Mouse (Mus musculus) intestine, embryonic 14.5 days (tissue): ENCODE data around the gene Gga1. TPM values are rescaled to one million over a fixed set of nuclear protein-coding genes. Genes with fewer than 3 reads are reported as not detected.

Experiments used
- ATAC-seq: fragments of 200-750 bp; cut with Nextera tagmentation; replicated peaks from 2 replicates; pipeline ENCODE4 v1.8.0; 2017; ENCODE audit warnings: low read depth, moderate number of reproducible peaks, moderate TSS enrichment, moderate library complexity; ENCODE audit not compliant: low FRiP score, low TSS enrichment
- DNase-seq: peaks from one replicate; pipeline ENCODE4 v3.0.0-alpha.2; 2018; ENCODE audit warnings: low spot score
- H3K27ac ChIP-seq: fragments of 300-500 bp; sonication (generic); 2 replicates; pipeline ENCODE4 v1.5.1; 2014; ENCODE audit warnings: low read depth, mild to moderate bottlenecking, control low read depth
- H3K27me3 ChIP-seq: fragments of 300-500 bp; sonication (generic); replicated peaks from 2 replicates; pipeline ENCODE4 v1.6.1; 2014; ENCODE audit warnings: low read length, control low read depth; ENCODE audit not compliant: control insufficient read depth, insufficient read depth
- H3K36me3 ChIP-seq: fragments of 300-500 bp; sonication (generic); 2 replicates; pipeline ENCODE4 v1.6.1; 2014; ENCODE audit warnings: low read length, control low read depth; ENCODE audit not compliant: control insufficient read depth, insufficient read depth
- H3K4me1 ChIP-seq: fragments of 300-500 bp; sonication (generic); replicated peaks from 2 replicates; pipeline ENCODE4 v1.6.1; 2014; ENCODE audit warnings: low read length, control low read depth, mixed read lengths; ENCODE audit not compliant: control insufficient read depth, insufficient read depth
- H3K4me2 ChIP-seq: fragments of 300-500 bp; sonication (generic); 2 replicates; pipeline ENCODE4 v1.6.1; 2014; ENCODE audit warnings: low read length
- H3K4me3 ChIP-seq: fragments of 300-500 bp; sonication (generic); 2 replicates; pipeline ENCODE4 v1.5.1; 2014; ENCODE audit warnings: low read depth, low read length, control low read depth, mixed read lengths
- H3K9ac ChIP-seq: fragments of 300-500 bp; sonication (generic); 2 replicates; pipeline ENCODE4 v1.6.1; 2014; ENCODE audit warnings: mild to moderate bottlenecking, low read length
- H3K9me3 ChIP-seq: fragments of 300-500 bp; sonication (generic); 2 replicates; pipeline ENCODE4 v1.6.1; 2016; ENCODE audit warnings: low read length, control low read depth; ENCODE audit not compliant: control insufficient read depth
- WGBS: fragments of 180-500 bp; shearing (Covaris S2); extraction: QIAGEN DNeasy Blood & Tissue Kit; methylation state at CpG from one replicate; pipeline ENCODE4 v1.1.7; 2014; 5-methylcytosine and 5-hydroxymethylcytosine counted together
- polyA plus RNA-seq: library from polyadenylated mRNA; unstranded; fragments of >200 nt; fragmentation: Nextera tagmentation; extraction: Ambion mirVana; gene quantifications from 2 replicates; pipeline ENCODE4 v1.2.1, GENCODE M21; 2014

Gene Gga1
- polyA plus RNA-seq, 1 experiment from 2014 or later: 44.4 TPM

DNA sequence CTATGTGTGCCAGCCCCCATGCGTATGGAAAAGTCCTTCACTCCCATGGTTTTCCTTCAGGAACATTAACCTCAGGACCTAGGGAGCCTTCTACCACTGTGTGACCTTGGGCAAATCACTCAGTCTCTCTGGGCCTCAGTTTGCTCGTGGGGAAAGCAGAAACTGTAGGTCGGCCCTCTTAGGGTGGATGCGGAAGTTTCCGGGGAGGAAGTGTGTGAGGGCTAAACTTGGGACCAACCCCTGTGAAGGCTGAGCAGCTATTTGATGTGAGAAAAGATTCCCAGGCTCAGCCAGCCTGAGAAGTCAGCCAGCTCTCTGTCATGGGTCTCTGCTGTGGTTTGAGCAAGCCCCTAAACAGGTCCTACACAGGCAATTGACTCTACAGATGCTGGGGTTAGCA lies 14.7 kb upstream of the Gga1 start:
- no peaks in the 10 kb centered on the region for H3K9me3 ChIP-seq
- no peak overlapping the region for H3K27ac ChIP-seq
- H3K36me3 ChIP-seq: no peaks in the 10 kb centered on the region
- no peak overlapping the region for H3K4me2 ChIP-seq
- no peaks in the 10 kb centered on the region; the same call in 1 of the 2 replicates for H3K4me1 ChIP-seq
- H3K9ac ChIP-seq: no peak overlapping the region
- no peak overlapping the region for H3K4me3 ChIP-seq
- H3K27me3 ChIP-seq: no peaks in the 10 kb centered on the region
- no peak for ATAC-seq
- DNase-seq: no peak
- whole genome bisulfite sequencing: 85% methylated on average over 5 of the region's 5 CpGs

DNA sequence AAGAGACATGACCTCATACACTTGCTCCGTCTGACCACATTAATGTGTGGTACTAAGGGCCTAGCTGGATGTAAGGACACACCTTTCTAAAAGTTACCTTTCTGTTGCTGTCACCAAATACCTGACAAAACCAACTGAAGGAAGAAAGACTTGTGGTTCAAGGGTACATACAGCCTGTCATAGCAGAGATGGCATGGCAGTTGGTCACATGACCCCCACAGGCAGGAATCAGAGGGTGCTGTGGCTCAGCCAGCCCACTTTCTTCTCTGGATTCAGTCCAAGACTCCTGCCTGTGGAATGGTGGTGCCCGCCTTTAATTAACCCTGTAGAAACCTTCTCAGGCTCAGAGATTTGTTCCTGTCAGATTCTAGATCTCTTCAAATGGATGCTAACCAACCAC lies 13.8 kb upstream of the Gga1 start:
- DNase-seq (no peak), ATAC-seq (no peak)
- no peak overlapping the region for H3K4me2 ChIP-seq
- no peaks in the 10 kb centered on the region for H3K27me3 ChIP-seq
- H3K9me3 ChIP-seq: no peaks in the 10 kb centered on the region
- no peak overlapping the region for H3K4me3 ChIP-seq
- no peak overlapping the region for H3K9ac ChIP-seq
- no peaks in the 10 kb centered on the region for H3K36me3 ChIP-seq
- H3K4me1 ChIP-seq: peaks cover 3% of the 10 kb centered on the region; the same call in 1 of the 2 replicates
- H3K27ac ChIP-seq: no peak overlapping the region
- 74% methylated on average over 2 of the region's 2 CpGs for WGBS

DNA sequence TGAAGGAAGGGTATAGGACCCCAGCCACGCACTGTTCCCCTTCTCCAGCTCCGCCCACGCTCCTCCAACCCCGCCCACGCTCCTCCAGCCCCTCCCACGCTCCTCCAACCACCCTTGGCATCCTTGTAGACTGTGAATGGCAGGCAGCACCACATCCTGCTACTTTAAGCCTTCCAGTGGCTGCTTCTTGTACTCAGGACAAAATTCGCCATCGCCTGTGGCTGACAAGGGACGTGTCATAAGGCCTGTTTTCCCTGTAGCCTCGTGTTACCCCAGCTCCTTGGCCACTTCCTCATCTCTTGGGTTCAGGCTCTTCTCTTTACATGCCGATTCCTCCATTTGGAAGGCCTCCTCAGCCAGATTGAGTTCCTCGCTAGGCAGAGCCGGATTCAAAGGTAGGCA lies 13.1 kb upstream of the Gga1 start:
- WGBS: 59% methylated on average over 12 of the region's 13 CpGs
- Histone ChIP-seq H3K4me1 (peaks cover 9% of the 10 kb centered on the region), H3K4me3 (no peak overlapping the region), H3K9ac (no peak overlapping the region), H3K9me3 (no peaks in the 10 kb centered on the region), H3K36me3 (no peaks in the 10 kb centered on the region), H3K4me2 (no peak overlapping the region), H3K27me3 (no peaks in the 10 kb centered on the region), H3K27ac (no peak overlapping the region)
- no peak for ATAC-seq
- DNase-seq: no peak

DNA sequence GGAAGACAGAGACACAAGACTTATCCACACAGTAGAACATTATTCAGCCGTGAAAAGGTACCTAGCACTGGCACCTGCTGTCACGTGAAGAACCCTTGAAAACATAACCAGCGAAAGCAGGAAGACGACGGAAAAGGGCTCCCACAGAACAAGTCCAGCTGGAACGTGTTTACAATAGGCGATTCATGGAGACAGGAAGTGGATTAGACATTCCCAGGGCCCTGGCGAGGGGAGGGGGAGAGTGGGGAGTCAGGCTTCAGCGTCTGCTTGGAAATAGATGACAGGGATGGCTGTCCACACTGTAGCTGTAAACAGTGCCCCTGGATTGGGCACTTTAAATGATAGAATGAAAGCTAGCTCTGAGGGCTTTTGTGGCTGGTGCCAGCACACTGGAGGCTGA lies 8.6 kb upstream of the Gga1 start:
- peak; percentile 83 for DNase-seq
- peak overlapping the region; percentile 18; the same call in 1 of the 2 replicates for H3K4me2 ChIP-seq

DNA sequence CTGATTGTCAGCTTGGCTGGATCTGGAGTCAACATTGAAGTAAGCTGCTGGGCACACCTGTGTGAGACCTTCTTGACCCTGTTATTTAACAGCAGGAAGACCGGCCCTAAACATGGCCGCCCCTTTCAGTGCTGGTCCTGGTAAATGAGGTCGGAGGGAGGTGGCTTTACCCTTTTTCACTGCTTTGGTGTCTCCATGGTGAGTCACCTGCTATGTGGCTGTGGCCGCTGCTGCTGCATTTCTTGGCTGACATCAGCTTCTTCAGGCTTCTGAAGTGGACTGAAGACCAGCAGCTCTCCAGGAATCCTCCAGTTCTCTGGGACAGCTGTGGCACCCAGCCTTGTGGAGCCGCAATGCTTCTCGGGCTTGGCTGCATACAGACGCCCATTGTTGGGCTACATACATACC lies 8.2 kb upstream of the Gga1 start:
- H3K4me2 ChIP-seq: peak overlapping the region; percentile 18; the same call in 1 of the 2 replicates
- H3K27me3 ChIP-seq: no peaks in the 10 kb centered on the region
- H3K27ac ChIP-seq: peak overlapping the region; percentile 85
- no peak overlapping the region for H3K9ac ChIP-seq
- no peak overlapping the region for H3K4me3 ChIP-seq
- DNase-seq (no peak), ATAC-seq (peak; percentile 24; the same call in 1 of the 2 replicates)
- no peaks in the 10 kb centered on the region for H3K36me3 ChIP-seq
- peaks cover 21% of the 10 kb centered on the region for H3K4me1 ChIP-seq
- 49% methylated on average over 7 of the region's 7 CpGs for WGBS
- no peaks in the 10 kb centered on the region for H3K9me3 ChIP-seq

More for the DNA sequence above, 8.6 kb upstream of the Gga1 start:
- ATAC-seq: peak; percentile 70
- peaks cover 21% of the 10 kb centered on the region for H3K4me1 ChIP-seq
- H3K9me3 ChIP-seq: no peaks in the 10 kb centered on the region
- H3K9ac ChIP-seq: no peak overlapping the region
- 7% methylated on average over 9 of the region's 9 CpGs for WGBS
- no peaks in the 10 kb centered on the region for H3K36me3 ChIP-seq
- H3K27ac ChIP-seq: peak overlapping the region; percentile 85
- no peaks in the 10 kb centered on the region for H3K27me3 ChIP-seq
- H3K4me3 ChIP-seq: no peak overlapping the region

DNA sequence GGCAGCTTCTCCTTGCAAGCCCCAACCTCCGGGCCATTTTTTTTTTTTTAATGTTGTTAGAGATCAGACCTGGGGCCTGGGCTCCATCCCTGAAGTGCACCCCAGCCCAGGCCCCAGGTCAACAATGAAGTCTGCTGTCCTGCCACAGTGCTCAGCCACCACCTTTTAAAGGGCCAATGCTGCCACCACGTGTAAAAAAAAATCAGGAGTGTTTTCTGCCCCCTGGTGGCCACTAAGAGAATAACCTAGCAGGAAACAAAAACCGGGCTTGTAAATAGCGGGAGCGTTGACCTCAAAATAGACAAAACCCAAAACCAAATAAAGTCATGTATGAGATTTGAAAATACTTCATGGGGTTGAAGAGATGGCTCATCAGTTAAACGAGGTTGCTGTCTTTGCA lies 7.2 kb upstream of the Gga1 start:
- no peak overlapping the region for H3K27ac ChIP-seq
- H3K4me3 ChIP-seq: no peak overlapping the region
- no peaks in the 10 kb centered on the region for H3K27me3 ChIP-seq
- no peak overlapping the region for H3K9ac ChIP-seq
- H3K4me1 ChIP-seq: peaks cover 21% of the 10 kb centered on the region
- H3K36me3 ChIP-seq: no peaks in the 10 kb centered on the region
- no peaks in the 10 kb centered on the region for H3K9me3 ChIP-seq
- no peak for DNase-seq
- H3K4me2 ChIP-seq: no peak overlapping the region
- ATAC-seq: no peak
- 32% methylated on average over 6 of the region's 6 CpGs for WGBS

DNA sequence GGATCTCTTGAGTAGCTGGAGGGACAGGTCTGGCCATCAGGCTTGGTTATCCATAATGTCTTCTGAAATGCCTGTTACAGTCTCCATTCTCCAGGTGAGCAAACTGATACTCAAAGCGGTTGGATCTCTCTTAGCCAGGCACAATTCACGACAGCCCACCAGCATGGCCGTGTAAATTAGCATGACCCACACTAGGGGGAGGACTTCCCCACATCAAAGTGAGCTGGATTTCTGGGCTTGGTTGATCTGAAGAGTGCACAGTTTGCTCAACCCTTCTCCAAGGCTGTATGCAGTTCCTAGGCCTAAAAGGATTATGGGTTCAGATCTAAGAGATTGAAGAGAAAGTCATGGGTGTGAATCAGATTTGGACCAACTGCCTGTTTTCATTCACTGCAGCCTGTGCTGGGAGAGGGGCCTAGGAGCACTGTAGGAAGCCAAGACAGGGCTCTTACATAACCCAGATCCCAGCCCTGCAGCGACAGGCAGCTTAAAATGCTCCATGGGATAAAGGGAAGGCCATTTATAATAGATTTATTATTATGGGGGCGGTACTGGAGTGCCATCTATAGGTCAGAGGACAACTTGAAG lies 4.9 kb upstream of the Gga1 start:
- no peak for DNase-seq
- ATAC-seq: no peak
- Histone ChIP-seq H3K27me3 (no peaks in the 10 kb centered on the region), H3K9ac (no peak overlapping the region), H3K27ac (0 out of 2 replicates have a peak overlapping the region, but pooled peaks have one; percentile 22), H3K4me2 (no peak overlapping the region), H3K4me1 (peaks cover 30% of the 10 kb centered on the region), H3K4me3 (no peak overlapping the region), H3K36me3 (no peaks in the 10 kb centered on the region), H3K9me3 (no peaks in the 10 kb centered on the region)
- 35% methylated on average over 5 of the region's 5 CpGs for WGBS

DNA sequence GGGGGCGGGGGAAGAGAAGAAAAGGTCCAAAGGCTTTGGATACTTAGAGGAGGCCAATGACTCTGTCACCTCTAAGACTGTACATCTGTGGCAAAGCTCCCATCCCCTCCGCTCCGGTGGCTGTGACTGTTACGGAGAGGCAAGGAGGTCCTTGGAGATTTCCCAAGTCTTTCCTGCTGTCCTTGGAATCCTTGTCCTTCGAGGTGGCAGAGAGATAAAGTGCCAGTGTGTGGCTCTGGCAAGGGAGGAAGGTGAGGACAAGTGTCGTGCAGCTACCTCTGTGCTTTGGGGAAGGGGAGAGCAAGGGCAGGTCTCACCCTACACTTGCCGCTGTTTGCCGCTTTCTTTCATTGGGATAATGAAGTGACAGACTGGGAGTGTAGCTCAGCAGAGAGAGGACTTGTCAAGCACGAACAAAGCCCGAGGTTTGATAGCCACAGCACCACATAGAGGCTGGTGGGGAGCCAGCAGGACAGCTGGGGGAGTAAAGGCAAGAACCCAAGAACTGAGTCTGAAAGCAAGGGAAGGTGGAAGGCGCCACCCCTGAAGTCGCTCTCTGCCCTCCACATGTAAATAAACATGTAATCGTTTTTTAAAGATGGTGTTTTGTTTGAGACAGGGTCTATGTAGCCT lies 3.1 kb upstream of the Gga1 start:
- H3K4me3 ChIP-seq: no peak overlapping the region
- ATAC-seq: no peak
- WGBS: 57% methylated on average over 13 of the region's 13 CpGs
- H3K4me1 ChIP-seq: peaks cover 28% of the 10 kb centered on the region
- no peak overlapping the region for H3K27ac ChIP-seq
- no peaks in the 10 kb centered on the region for H3K27me3 ChIP-seq
- no peaks in the 10 kb centered on the region for H3K9me3 ChIP-seq
- H3K9ac ChIP-seq: no peak overlapping the region
- H3K4me2 ChIP-seq: no peak overlapping the region
- no peaks in the 10 kb centered on the region for H3K36me3 ChIP-seq
- DNase-seq: no peak

DNA sequence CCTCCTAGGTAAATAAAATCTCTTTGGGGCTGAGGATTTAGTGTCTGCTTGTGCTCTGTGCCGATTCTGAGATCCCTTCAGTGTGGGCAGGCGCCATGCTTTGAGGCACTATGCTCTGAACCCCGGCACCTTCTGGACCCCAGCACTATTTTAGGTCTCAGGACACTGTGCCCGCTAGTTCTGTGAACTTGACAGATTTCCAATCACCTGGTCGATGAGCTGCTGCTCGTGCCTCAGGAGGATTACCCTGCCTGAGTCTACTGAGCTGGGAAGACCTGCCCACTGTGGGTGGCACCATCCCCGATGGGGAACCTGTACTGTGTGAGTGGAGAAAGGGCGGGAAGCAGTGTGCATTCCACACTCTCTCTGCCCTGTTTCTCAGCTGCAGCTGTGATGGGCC lies 2.0 kb upstream of the Gga1 start:
- DNase-seq (no peak), ATAC-seq (no peak)
- H3K36me3 ChIP-seq: no peaks in the 10 kb centered on the region
- WGBS: 72% methylated on average over 8 of the region's 8 CpGs
- no peak overlapping the region for H3K4me3 ChIP-seq
- H3K4me1 ChIP-seq: peaks cover 32% of the 10 kb centered on the region
- H3K4me2 ChIP-seq: no peak overlapping the region; the same call in 1 of the 2 replicates
- H3K9me3 ChIP-seq: no peaks in the 10 kb centered on the region
- H3K27ac ChIP-seq: peak overlapping the region; percentile 99; the same call in 1 of the 2 replicates
- H3K27me3 ChIP-seq: no peaks in the 10 kb centered on the region
- no peak overlapping the region for H3K9ac ChIP-seq
